Mouse (Mus musculus) myocyte (in vitro differentiated cells): ENCODE data around the gene Nradd.
A peak's percentile ranks its signal among the peaks of the same experiment; 100 is the strongest.

Experiments
- CEBPB ChIP-seq: IDR thresholded peaks from 2 replicates; pipeline ENCODE4 v1.6.1; 2011; ENCODE audit warnings: mild to moderate bottlenecking, moderate library complexity; ENCODE audit not compliant: poor library complexity, insufficient read depth, severe bottlenecking
- E2F4 ChIP-seq: IDR thresholded peaks from one replicate; pipeline ENCODE4 v1.6.1; 2011; ENCODE audit warnings: mild to moderate bottlenecking, control low read depth, moderate library complexity; ENCODE audit not compliant: insufficient read depth
- MAX ChIP-seq: IDR thresholded peaks from one replicate; pipeline ENCODE4 v1.6.1; 2011; ENCODE audit warnings: low read depth, mild to moderate bottlenecking, control low read depth
- MYOD1 ChIP-seq, 3 experiments: IDR thresholded peaks; one replicate each; pipeline ENCODE4 v1.6.1; 2011; ENCODE audit warnings: control low read depth in 2 of 3, low read depth in 2 of 3, mild to moderate bottlenecking in 2 of 3, moderate library complexity in 1 of 3; ENCODE audit not compliant: insufficient read length in 2 of 3, control insufficient read depth in 1 of 3
- MYOG ChIP-seq, 3 experiments: IDR thresholded peaks; one replicate each; pipeline ENCODE4 v1.6.1; 2011; ENCODE audit warnings: control low read depth in 2 of 3, low read depth in 2 of 3, mild to moderate bottlenecking in 2 of 3; ENCODE audit not compliant: insufficient read length in 2 of 3, control insufficient read depth in 1 of 3, insufficient read depth in 1 of 3
- POLR2A ChIP-seq: IDR thresholded peaks from one replicate; pipeline ENCODE4 v1.6.1; 2011; ENCODE audit warnings: low read depth, mild to moderate bottlenecking, control low read depth, moderate library complexity; ENCODE audit not compliant: insufficient read length
- POLR2AphosphoS2 ChIP-seq: IDR thresholded peaks from one replicate; pipeline ENCODE4 v1.6.1; 2011; ENCODE audit warnings: low read depth, control low read depth; ENCODE audit not compliant: insufficient read length
- REST ChIP-seq: IDR thresholded peaks from one replicate; pipeline ENCODE4 v1.6.1; 2011; ENCODE audit warnings: mild to moderate bottlenecking, control low read depth, moderate library complexity; ENCODE audit not compliant: insufficient read depth, insufficient read length
- TCF12 ChIP-seq: IDR thresholded peaks from one replicate; pipeline ENCODE4 v1.6.1; 2011; ENCODE audit warnings: mild to moderate bottlenecking, control low read depth; ENCODE audit not compliant: poor library complexity, insufficient read depth, severe bottlenecking
- USF1 ChIP-seq: IDR thresholded peaks from one replicate; pipeline ENCODE4 v1.6.1; 2011; ENCODE audit warnings: low read depth, mild to moderate bottlenecking, control low read depth, moderate library complexity

- TF ChIP-seq TCF12 (no peak), MYOD1 (IDR thresholded peaks at IDR 0.05; ENCODE audit: control insufficient read depth in 1 of 3, insufficient read length in 2 of 3, low read depth in 2 of 3) (peak in 2 of 3 experiments; percentile 61 to 89), POLR2A (peak; percentile 61), POLR2AphosphoS2 (peak; percentile 6), E2F4 (no peak), MAX (no peak), MYOG (IDR thresholded peaks at IDR 0.05; ENCODE audit: control insufficient read depth in 1 of 3, insufficient read depth in 1 of 3, insufficient read length in 2 of 3, low read depth in 2 of 3) (peak in 2 of 3 experiments; percentile 68 to 86), USF1 (no peak), CEBPB (no peak), REST (no peak)
Measured at GRCm38 (mm10) chr9:110653655-110654461, 29.6 kb upstream of the Nradd start, which contains the start of gene Nbeal2.
